Mouse (Mus musculus): ENCODE results near the gene Evi2b. TPM values are rescaled to one million over a fixed set of nuclear protein-coding genes. Genes with fewer than 3 reads are reported as not detected.

Gene Evi2b
- polyA plus RNA-seq, 1 experiment from 2014 or later = 0.35 TPM

- Histone ChIP-seq H3K27me3 (ENCODE audit: insufficient read depth, poor library complexity, severe bottlenecking) (no peaks in the 10 kb centered on the region), H3K36me3 (peaks cover 4% of the 10 kb centered on the region), H3K4me1 (replicated peaks) (no peaks in the 10 kb centered on the region), H3K9me3 (no peaks in the 10 kb centered on the region), H3K27ac (no peak overlapping the region), H3K4me3 (no peak overlapping the region)
- DNase-seq (ENCODE audit: low spot score) = no peak
- 95% methylated on average over 2 of the region's 2 CpGs for WGBS
These were observed 7.8 kb downstream of the Evi2b start for GRCm38 (mm10) chr11:79515798-79516197.

GRCm38 (mm10) chr11:79515331-79515730, 8.2 kb downstream of the Evi2b start:
- H3K9me3 ChIP-seq = no peaks in the 10 kb centered on the region
- H3K4me1 ChIP-seq (replicated peaks) = no peaks in the 10 kb centered on the region
- H3K27me3 ChIP-seq (ENCODE audit: insufficient read depth, poor library complexity, severe bottlenecking) = no peaks in the 10 kb centered on the region
- peaks cover 4% of the 10 kb centered on the region for H3K36me3 ChIP-seq
- whole genome bisulfite sequencing = 70% methylated on average over 6 of the region's 6 CpGs
- no peak for DNase-seq (ENCODE audit: low spot score)
- H3K27ac ChIP-seq = no peak overlapping the region
- no peak overlapping the region for H3K4me3 ChIP-seq

- Histone ChIP-seq H3K4me1 (replicated peaks) (no peaks in the 10 kb centered on the region), H3K36me3 (peaks cover 4% of the 10 kb centered on the region), H3K27ac (no peak overlapping the region), H3K4me3 (no peak overlapping the region), H3K9me3 (no peaks in the 10 kb centered on the region), H3K27me3 (ENCODE audit: insufficient read depth, poor library complexity, severe bottlenecking) (no peaks in the 10 kb centered on the region)
- DNase-seq (ENCODE audit: low spot score) = no peak
- WGBS = 93% methylated on average over 3 of the region's 3 CpGs
These were observed 11.6 kb downstream of the Evi2b start for GRCm38 (mm10) chr11:79511970-79512369.

GRCm38 (mm10) chr11:79504506-79504905, 19.1 kb downstream of the Evi2b start:
- WGBS = 91% methylated on average over 7 of the region's 7 CpGs
- DNase-seq (ENCODE audit: low spot score) = no peak

GRCm38 (mm10) chr11:79503845-79504244, 19.7 kb downstream of the Evi2b start, which contains the start of gene Omg:
Gene Omg (minus strand): TSS chr11:79504084.
- WGBS = 57% methylated on average over 8 of the region's 8 CpGs
- no peak for DNase-seq (ENCODE audit: low spot score)
- H3K9me3 ChIP-seq = no peaks in the 10 kb centered on the region
- no peak within 1 kb of the TSS for H3K4me3 ChIP-seq
- no peaks in the 10 kb centered on the region for H3K27me3 ChIP-seq (ENCODE audit: insufficient read depth, poor library complexity, severe bottlenecking)
- no peaks in the 10 kb centered on the region for H3K36me3 ChIP-seq
- peaks cover 10% of the 10 kb centered on the region for H3K4me1 ChIP-seq (replicated peaks)
- H3K27ac ChIP-seq = no peak within 1 kb of the TSS

More at GRCm38 (mm10) chr11:79504506-79504905, 19.1 kb downstream of the Evi2b start:
- Histone ChIP-seq H3K27me3 (ENCODE audit: insufficient read depth, poor library complexity, severe bottlenecking) (no peaks in the 10 kb centered on the region), H3K4me3 (no peak overlapping the region), H3K4me1 (replicated peaks) (peaks cover 10% of the 10 kb centered on the region), H3K27ac (no peak overlapping the region), H3K9me3 (no peaks in the 10 kb centered on the region), H3K36me3 (no peaks in the 10 kb centered on the region)

- no peak for DNase-seq (ENCODE audit: low spot score)
- no peaks in the 10 kb centered on the region for H3K27me3 ChIP-seq (ENCODE audit: insufficient read depth, poor library complexity, severe bottlenecking)
- WGBS = 55% methylated on average over 2 of the region's 2 CpGs
- no peak overlapping the region for H3K27ac ChIP-seq
- H3K9me3 ChIP-seq = no peaks in the 10 kb centered on the region
- H3K4me3 ChIP-seq = no peak overlapping the region
- no peaks in the 10 kb centered on the region for H3K36me3 ChIP-seq
- peaks cover 10% of the 10 kb centered on the region for H3K4me1 ChIP-seq (replicated peaks)
These were observed 20.6 kb downstream of the Evi2b start for GRCm38 (mm10) chr11:79502917-79503316.

GRCm38 (mm10) chr11:79494976-79495800, 28.4 kb downstream of the Evi2b start:
- DNase-seq (ENCODE audit: low spot score) = no peak
- Histone ChIP-seq H3K36me3 (peaks cover 22% of the 10 kb centered on the region), H3K27me3 (ENCODE audit: insufficient read depth, poor library complexity, severe bottlenecking) (no peaks in the 10 kb centered on the region), H3K4me1 (replicated peaks) (no peaks in the 10 kb centered on the region), H3K27ac (no peak overlapping the region), H3K4me3 (no peak overlapping the region), H3K9me3 (no peaks in the 10 kb centered on the region)
- 89% methylated on average over 10 of the region's 10 CpGs for WGBS

- Histone ChIP-seq H3K36me3 (peaks cover 63% of the 10 kb centered on the region), H3K4me1 (replicated peaks) (no peaks in the 10 kb centered on the region), H3K27me3 (ENCODE audit: insufficient read depth, poor library complexity, severe bottlenecking) (no peaks in the 10 kb centered on the region), H3K9me3 (no peaks in the 10 kb centered on the region), H3K27ac (no peak overlapping the region), H3K4me3 (no peak overlapping the region)
- DNase-seq (ENCODE audit: low spot score) = no peak
These were observed 38.8 kb downstream of the Evi2b start for GRCm38 (mm10) chr11:79484721-79485120.

GRCm38 (mm10) chr11:79483876-79484528, 39.6 kb downstream of the Evi2b start:
- Histone ChIP-seq H3K4me3 (no peak overlapping the region), H3K4me1 (replicated peaks) (no peaks in the 10 kb centered on the region), H3K9me3 (no peaks in the 10 kb centered on the region), H3K36me3 (peaks cover 63% of the 10 kb centered on the region), H3K27ac (no peak overlapping the region), H3K27me3 (ENCODE audit: insufficient read depth, poor library complexity, severe bottlenecking) (no peaks in the 10 kb centered on the region)
- 82% methylated on average over 7 of the region's 7 CpGs for WGBS
- no peak for DNase-seq (ENCODE audit: low spot score)

GRCm38 (mm10) chr11:79483392-79483791, 40.2 kb downstream of the Evi2b start:
- no peak for DNase-seq (ENCODE audit: low spot score)
- Histone ChIP-seq H3K9me3 (no peaks in the 10 kb centered on the region), H3K36me3 (peaks cover 68% of the 10 kb centered on the region), H3K4me3 (no peak overlapping the region), H3K27me3 (ENCODE audit: insufficient read depth, poor library complexity, severe bottlenecking) (no peaks in the 10 kb centered on the region), H3K27ac (no peak overlapping the region), H3K4me1 (replicated peaks) (no peaks in the 10 kb centered on the region)
- WGBS = 95% methylated on average over 6 of the region's 6 CpGs

GRCm38 (mm10) chr11:79468097-79468496, 55.5 kb downstream of the Evi2b start:
- WGBS = 85% methylated on average over 1 of the region's 1 CpGs
- H3K9me3 ChIP-seq = no peaks in the 10 kb centered on the region
- no peak overlapping the region for H3K27ac ChIP-seq
- H3K4me1 ChIP-seq (replicated peaks) = no peaks in the 10 kb centered on the region
- peaks cover 76% of the 10 kb centered on the region for H3K36me3 ChIP-seq
- no peak for DNase-seq (ENCODE audit: low spot score)
- no peaks in the 10 kb centered on the region for H3K27me3 ChIP-seq (ENCODE audit: insufficient read depth, poor library complexity, severe bottlenecking)
- no peak overlapping the region for H3K4me3 ChIP-seq
